Comparison of ENCODE assay signal across 28 mouse cellular contexts in the genomic region with DNA sequence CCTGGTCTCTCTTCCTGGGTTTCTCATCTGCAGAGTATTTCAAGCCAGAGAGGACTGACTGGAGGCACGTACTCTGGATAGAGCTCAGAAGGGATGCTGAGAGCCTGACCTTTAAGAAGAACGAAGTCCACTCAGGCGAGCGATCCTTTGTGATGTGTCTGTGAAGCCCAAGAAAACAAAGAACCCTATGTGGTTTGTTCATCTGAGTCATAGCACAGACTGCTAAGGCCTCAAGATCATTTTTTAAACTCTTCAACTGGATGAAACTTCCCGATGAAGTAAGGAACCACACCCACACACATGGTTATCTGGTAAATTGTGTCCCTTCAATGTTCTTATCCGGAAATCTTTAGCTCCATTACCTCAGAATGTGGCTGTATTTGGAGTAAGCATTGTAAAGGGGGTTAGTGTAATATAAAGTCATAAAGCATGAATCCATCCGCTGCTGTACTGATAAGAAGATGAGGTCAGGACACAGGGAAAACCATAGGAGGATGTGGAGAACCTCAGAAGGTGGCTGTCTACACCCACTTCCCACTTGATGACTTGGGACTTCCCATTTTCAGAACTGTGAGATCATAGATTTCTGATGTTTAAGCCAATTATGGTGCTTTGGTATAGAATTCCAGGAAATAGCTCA.
DNase-seq lines count a peak whose midpoint lies in the region; ATAC-seq and TF ChIP-seq lines count a peak whose summit lies in the region.
"Had no signal": no experiment of that assay in that cellular context is flagged by ENCODE, and none has a peak within 500 bp of the region (broad histone marks: within the 10 kb centered on the region; RNA-seq: fewer than 3 reads in every experiment).

No protein-coding gene starts in this region.

- H3K4me1 ChIP-seq in heart, postnatal 0 days (ENCODE audit: control insufficient read depth, insufficient read depth) = no peaks in the 10 kb centered on the region
- no peaks in the 10 kb centered on the region for H3K4me1 ChIP-seq in intestine, embryonic 16.5 days (ENCODE audit: control insufficient read depth, insufficient read depth, low read length)
- peaks cover 6% of the 10 kb centered on the region; the same call in 1 of the 2 replicates for H3K4me1 ChIP-seq in small intestine, adult 2 months (ENCODE audit: control insufficient read depth, insufficient read depth, insufficient read length, low read length)
- H3K4me1 ChIP-seq: embryonic facial prominence, embryonic 15.5 days; forebrain, embryonic 15.5 days; hindbrain, embryonic 12.5 days; limb, embryonic 10.5 days; liver, embryonic 15.5 days; lung, embryonic 15.5 days; stomach, embryonic 15.5 days had no signal

- H3K9me3 ChIP-seq in heart, postnatal 0 days (replicated peaks; ENCODE audit: control insufficient read depth, low read length) = no peaks in the 10 kb centered on the region
- no peaks in the 10 kb centered on the region for H3K9me3 ChIP-seq in intestine, embryonic 16.5 days (ENCODE audit: control insufficient read depth, low read length)
- H3K9me3 ChIP-seq: embryonic facial prominence, embryonic 15.5 days; forebrain, embryonic 15.5 days; hindbrain, embryonic 12.5 days; limb, embryonic 10.5 days; liver, embryonic 15.5 days; lung, embryonic 15.5 days; stomach, embryonic 15.5 days had no signal

- DNase-seq in heart, postnatal 0 days (ENCODE audit: low spot score) = peak; percentile 13
- no peak for DNase-seq in heart, postnatal 25 days (ENCODE audit: low spot score)
- DNase-seq in right cerebral cortex, postnatal 4 days = no peak
- no peak for DNase-seq in cerebellum, postnatal 10 days
- no peak for DNase-seq in gastrocnemius, postnatal 25 days
- DNase-seq: adrenal gland, postnatal 10 days; B cell, adult 2 months; cerebellum, adult 8-10 months; gastrocnemius, postnatal 14 days; heart, adult 2 months; heart, postnatal 10 days; kidney, adult 8-10 months; kidney, postnatal 14 days; liver; thymus, postnatal 25 days had no signal

- no peak overlapping the region for H3K9ac ChIP-seq in heart, postnatal 0 days (replicated peaks; ENCODE audit: low read depth, low read length)
- no peak overlapping the region for H3K9ac ChIP-seq in intestine, embryonic 16.5 days (ENCODE audit: low read depth, low read length)
- H3K9ac ChIP-seq: embryonic facial prominence, embryonic 15.5 days; forebrain, embryonic 15.5 days; hindbrain, embryonic 12.5 days; liver, embryonic 15.5 days; lung, embryonic 15.5 days; stomach, embryonic 15.5 days had no signal

- peak; percentile 44 for ATAC-seq in heart, postnatal 0 days (ENCODE audit: insufficient read depth, low read depth)
- ATAC-seq in common myeloid progenitor, adult 5-6 weeks (replicated peaks; ENCODE audit: low read depth, poor library complexity, severe bottlenecking) = peak; percentile 96
- ATAC-seq in intestine, embryonic 16.5 days = peak; percentile 95
- ATAC-seq: forebrain, embryonic 15.5 days had no signal

- H3K4me3 ChIP-seq in heart, postnatal 0 days (ENCODE audit: low read depth, low read length) = no peak overlapping the region
- H3K4me3 ChIP-seq in intestine, embryonic 16.5 days (ENCODE audit: low read length) = no peak overlapping the region
- no peak overlapping the region for H3K4me3 ChIP-seq in small intestine, adult 2 months (ENCODE audit: low read depth, low read length)
- H3K4me3 ChIP-seq: embryonic facial prominence, embryonic 15.5 days; forebrain, embryonic 15.5 days; heart, adult 2 months; hindbrain, embryonic 12.5 days; left cerebral cortex, adult 2 months; limb, embryonic 10.5 days; liver, embryonic 15.5 days; lung, embryonic 15.5 days; stomach, embryonic 15.5 days had no signal

- no peak for TF ChIP-seq CTCF in heart, postnatal 0 days (IDR thresholded peaks at IDR 0.05; ENCODE audit: low read depth)
- TF ChIP-seq CTCF in small intestine, adult 2 months (IDR thresholded peaks at IDR 0.05; ENCODE audit: extremely low read depth, insufficient read length, insufficient replicate concordance, low read depth, low read length) = no peak

- H3K4me2 ChIP-seq in heart, postnatal 0 days (ENCODE audit: low read depth, low read length) = no peak overlapping the region
- no peak overlapping the region for H3K4me2 ChIP-seq in intestine, embryonic 16.5 days (ENCODE audit: low read depth, low read length)
- H3K4me2 ChIP-seq: embryonic facial prominence, embryonic 15.5 days; forebrain, embryonic 15.5 days; hindbrain, embryonic 12.5 days; liver, embryonic 15.5 days; lung, embryonic 15.5 days; midbrain, embryonic 11.5 days; stomach, embryonic 15.5 days had no signal

- no peaks in the 10 kb centered on the region for H3K36me3 ChIP-seq in heart, postnatal 0 days (replicated peaks; ENCODE audit: control insufficient read depth, insufficient read depth, low read length)
- no peaks in the 10 kb centered on the region for H3K36me3 ChIP-seq in intestine, embryonic 16.5 days (ENCODE audit: control insufficient read depth, insufficient read depth, low read length)
- H3K36me3 ChIP-seq in small intestine, adult 2 months (ENCODE audit: control insufficient read depth, insufficient read depth, low read length) = 0 out of 2 replicates have a peak, but pooled peaks cover 1% of the 10 kb centered on the region
- H3K36me3 ChIP-seq: embryonic facial prominence, embryonic 15.5 days; forebrain, embryonic 15.5 days; hindbrain, embryonic 12.5 days; limb, embryonic 10.5 days; liver, embryonic 15.5 days; lung, embryonic 15.5 days; stomach, embryonic 15.5 days had no signal

- H3K27ac ChIP-seq in heart, postnatal 0 days (ENCODE audit: low read depth) = 0 out of 2 replicates have a peak overlapping the region, but pooled peaks have one; percentile 22
- H3K27ac ChIP-seq in intestine, embryonic 16.5 days (ENCODE audit: low read length) = no peak overlapping the region
- H3K27ac ChIP-seq in small intestine, adult 2 months (ENCODE audit: insufficient read depth, low read depth, low read length) = 0 out of 2 replicates have a peak overlapping the region, but pooled peaks have one; percentile 49
- H3K27ac ChIP-seq: embryonic facial prominence, embryonic 15.5 days; forebrain, embryonic 15.5 days; heart, adult 2 months; hindbrain, embryonic 12.5 days; left cerebral cortex, adult 2 months; limb, embryonic 10.5 days; liver, embryonic 15.5 days; lung, embryonic 15.5 days; macrophage; stomach, embryonic 15.5 days had no signal

- no peaks in the 10 kb centered on the region for H3K27me3 ChIP-seq in heart, postnatal 0 days (ENCODE audit: control insufficient read depth, insufficient read depth, low read length)
- H3K27me3 ChIP-seq in intestine, embryonic 16.5 days (replicated peaks; ENCODE audit: control insufficient read depth, insufficient read depth, low read length) = no peaks in the 10 kb centered on the region
- no peaks in the 10 kb centered on the region for H3K27me3 ChIP-seq in small intestine, adult 2 months (ENCODE audit: control insufficient read depth, insufficient read depth, low read length)
- H3K27me3 ChIP-seq: embryonic facial prominence, embryonic 15.5 days; forebrain, embryonic 15.5 days; hindbrain, embryonic 12.5 days; liver, embryonic 15.5 days; lung, embryonic 15.5 days; stomach, embryonic 15.5 days had no signal

- no peak for TF ChIP-seq POLR2A in small intestine, adult 2 months (IDR thresholded peaks at IDR 0.05; ENCODE audit: low read depth, low read length)

- peak; percentile 50; the same call in 1 of the 2 replicates for TF ChIP-seq EP300 in heart, postnatal 0 days (IDR thresholded peaks at IDR 0.05; ENCODE audit: low read depth)

- intact Hi-C loops in heart, postnatal 25 days (cut with DNase I) = no loop called here

- 67% methylated on average over 7 of the region's 7 CpGs for WGBS in heart, postnatal 0 days
- 70% methylated on average over 7 of the region's 7 CpGs for WGBS in intestine, embryonic 16.5 days
- WGBS in small intestine, adult 2 months = 44% methylated on average over 7 of the region's 7 CpGs

Comparison
In these comparisons a context has a peak if more than half of its experiments do, and no peak if none do; other contexts are left out.
1. ATAC-seq: peak in every context shown above with its lines; median percentile 96 in common myeloid progenitor, adult 5-6 weeks; 95 in intestine, embryonic 16.5 days; 44 in heart, postnatal 0 days.